Comparison of ENCODE assay signal across 8 mouse cellular contexts in the genomic region with DNA sequence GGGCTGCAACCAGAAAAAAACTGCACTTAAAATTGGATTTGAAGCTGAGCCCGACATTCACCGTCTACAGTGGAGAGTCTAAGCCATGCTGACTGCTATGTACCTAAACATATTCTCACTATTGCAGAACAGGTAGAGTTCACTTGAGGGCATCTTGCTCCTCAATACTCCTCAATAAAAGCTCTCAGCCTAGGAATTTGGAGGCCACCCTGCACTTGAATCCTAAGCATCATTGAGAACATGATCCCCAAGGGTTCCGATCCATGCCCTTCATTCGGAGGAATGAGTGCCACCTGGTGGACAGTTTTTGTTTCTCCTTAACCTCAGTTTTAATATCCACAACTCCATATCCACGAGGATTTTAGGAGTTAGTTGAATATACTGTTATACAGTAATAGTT. TPM values are rescaled to one million over a fixed set of nuclear protein-coding genes. Genes with fewer than 3 reads are reported as not detected.
DNase-seq lines count a peak whose midpoint lies in the region; ATAC-seq and TF ChIP-seq lines count a peak whose summit lies in the region.

No protein-coding gene starts in this region.

- no peak overlapping the region for H3K4me3 ChIP-seq in thymus, adult 2 months (ENCODE audit: control insufficient read depth, insufficient read depth, low read length)
- H3K4me3 ChIP-seq in embryonic facial prominence, embryonic 10.5 days, result no peak overlapping the region
- no peak overlapping the region for H3K4me3 ChIP-seq in lung, postnatal 0 days (ENCODE audit: low read depth, low read length)

- DNase-seq in adrenal gland, adult (ENCODE audit: inconsistent age in 2 of 2, low spot score in 1 of 2), result peak; percentile 21 to 77
- no peak for DNase-seq in adrenal gland, adult 8-10 months
- peak; percentile 2 for DNase-seq in thymus, adult 2 months
- no peak for DNase-seq in thymus, adult 18-20 months
- peak; percentile 44 for DNase-seq in embryonic facial prominence, embryonic 10.5 days (ENCODE audit: low spot score)
- peak; percentile 62 for DNase-seq in hindlimb bud, embryonic 11.5 days (ENCODE audit: extremely low spot score, low read depth, low spot score)
- DNase-seq in lung, postnatal 0 days (ENCODE audit: low spot score), result peak; percentile 87
- peak; percentile 51 for DNase-seq in right cerebral cortex, postnatal 4 days

- peak; percentile 87 for ATAC-seq in lung, postnatal 0 days

- TF ChIP-seq CTCF in thymus, adult 2 months (IDR thresholded peaks at IDR 0.05; ENCODE audit: borderline replicate concordance, control insufficient read depth, extremely low read depth, insufficient read depth, low read length, poor library complexity), result no peak
- TF ChIP-seq CTCF in lung, postnatal 0 days (IDR thresholded peaks at IDR 0.05), result peak; percentile 87

- no peak overlapping the region for H3K9ac ChIP-seq in lung, postnatal 0 days (replicated peaks; ENCODE audit: low read depth)

- TF ChIP-seq EP300 in lung, postnatal 0 days (IDR thresholded peaks at IDR 0.05), result no peak

- no peaks in the 10 kb centered on the region for H3K4me1 ChIP-seq in thymus, adult 2 months (replicated peaks; ENCODE audit: control insufficient read depth, insufficient read depth, low read length)
- no peaks in the 10 kb centered on the region for H3K4me1 ChIP-seq in embryonic facial prominence, embryonic 10.5 days
- no peaks in the 10 kb centered on the region for H3K4me1 ChIP-seq in lung, postnatal 0 days (ENCODE audit: insufficient read depth, low read depth, low read length)

- H3K36me3 ChIP-seq in thymus, adult 2 months (ENCODE audit: control insufficient read depth, insufficient read depth, low read length), result no peaks in the 10 kb centered on the region
- no peaks in the 10 kb centered on the region for H3K36me3 ChIP-seq in embryonic facial prominence, embryonic 10.5 days (replicated peaks)
- H3K36me3 ChIP-seq in lung, postnatal 0 days (ENCODE audit: insufficient read depth, low read length), result no peaks in the 10 kb centered on the region

- H3K27me3 ChIP-seq in thymus, adult 2 months (ENCODE audit: control insufficient read depth, insufficient read depth, low read length), result no peaks in the 10 kb centered on the region
- H3K27me3 ChIP-seq in embryonic facial prominence, embryonic 10.5 days (replicated peaks; ENCODE audit: low read depth, poor library complexity, severe bottlenecking), result no peaks in the 10 kb centered on the region
- H3K27me3 ChIP-seq in lung, postnatal 0 days (replicated peaks; ENCODE audit: insufficient read depth, low read length), result no peaks in the 10 kb centered on the region

- TF ChIP-seq POLR2A in thymus, adult 2 months (IDR thresholded peaks at IDR 0.05; ENCODE audit: control insufficient read depth, extremely low read depth, insufficient read depth, low read length, poor library complexity), result no peak

- 45% methylated on average over 5 of the region's 5 CpGs for WGBS in thymus, adult 2 months
- WGBS in embryonic facial prominence, embryonic 10.5 days, result 45% methylated on average over 5 of the region's 5 CpGs
- 34% methylated on average over 5 of the region's 5 CpGs for WGBS in lung, postnatal 0 days

- no peak overlapping the region for H3K4me2 ChIP-seq in lung, postnatal 0 days (replicated peaks; ENCODE audit: low read depth, low read length)

- no peaks in the 10 kb centered on the region for H3K9me3 ChIP-seq in embryonic facial prominence, embryonic 10.5 days
- no peaks in the 10 kb centered on the region for H3K9me3 ChIP-seq in lung, postnatal 0 days (ENCODE audit: low read length)

- H3K27ac ChIP-seq in thymus, adult 2 months (ENCODE audit: control insufficient read depth, insufficient read depth, low read length), result no peak overlapping the region
- H3K27ac ChIP-seq in embryonic facial prominence, embryonic 10.5 days (replicated peaks), result no peak overlapping the region
- H3K27ac ChIP-seq in lung, postnatal 0 days (ENCODE audit: low read length), result no peak overlapping the region

RNA-seq across cellular contexts. Expression of gene Myo1b, which starts 28.9 kb away (rescaled TPM):
- total RNA-seq in adrenal gland, adult 8-10 months (2022), result 10 to 100 TPM; 47.5 to 65.6 (median 54.5) TPM
- 2.2 and 3.3 TPM in 2 replicates for polyA plus RNA-seq in thymus, adult 2 months (2012; rRNA removed)
- 85.5 and 91.6 TPM in 2 replicates for polyA plus RNA-seq in embryonic facial prominence, embryonic 10.5 days (2016; fragmentation: Nextera tagmentation; extraction: Ambion mirVana)
- polyA plus RNA-seq in lung, postnatal 0 days (2015; fragmentation: Nextera tagmentation; extraction: Ambion mirVana), result 108 and 132 TPM in 2 replicates

RNA-seq across cellular contexts. Expression of gene Stat4, which starts 42.2 kb away (rescaled TPM):
- under 1 TPM; 0.35 to 0.99 (median 0.48) TPM for total RNA-seq in adrenal gland, adult 8-10 months (2022)
- polyA plus RNA-seq in thymus, adult 2 months (2012; rRNA removed), result 7.8 and 8.8 TPM in 2 replicates
- polyA plus RNA-seq in embryonic facial prominence, embryonic 10.5 days (2016; fragmentation: Nextera tagmentation; extraction: Ambion mirVana), result 1.1 and 1.9 TPM in 2 replicates
- 0.73 and 1.0 TPM in 2 replicates for polyA plus RNA-seq in lung, postnatal 0 days (2015; fragmentation: Nextera tagmentation; extraction: Ambion mirVana)

Comparison
In these comparisons a context has a peak if more than half of its experiments do, and no peak if none do; other contexts are left out.
1. DNase-seq: peak in adrenal gland, adult (2 of 2), thymus, adult 2 months (single experiment), embryonic facial prominence, embryonic 10.5 days (single experiment), hindlimb bud, embryonic 11.5 days (single experiment), lung, postnatal 0 days (single experiment) and right cerebral cortex, postnatal 4 days (single experiment); none in adrenal gland, adult 8-10 months (single experiment) and thymus, adult 18-20 months (0 of 2).
2. RNA of gene Myo1b, which starts 28.9 kb away (polyA plus RNA-seq): 108 to 132 TPM in lung, postnatal 0 days and 85.5 to 91.6 TPM in embryonic facial prominence, embryonic 10.5 days; 2.2 to 3.3 TPM in thymus, adult 2 months; every median in the first group is over 10 times any median in the second.